Mouse (Mus musculus) ES-E14 (cell line): ENCODE results near the gene Pspn. TPM values are rescaled to one million over a fixed set of nuclear protein-coding genes. Genes with fewer than 3 reads are reported as not detected.
A peak's percentile ranks its signal among the peaks of the same experiment; 100 is the strongest.

ENCODE experiments used
- DNase-seq: peaks from one replicate; pipeline ENCODE4 v3.0.0-alpha.2; 2013; ENCODE audit warnings: low read depth, low spot score
- H3K27ac ChIP-seq: 2 replicates; pipeline ENCODE4 v1.5.1; 2012; ENCODE audit warnings: low read depth, mild to moderate bottlenecking, low read length, moderate library complexity, mixed read lengths; ENCODE audit not compliant: poor library complexity, insufficient read depth, severe bottlenecking
- H3K36me3 ChIP-seq: 2 replicates; pipeline ENCODE4 v1.6.1; 2012; ENCODE audit warnings: mild to moderate bottlenecking, low read length, moderate library complexity, mixed read lengths; ENCODE audit not compliant: control insufficient read depth, poor library complexity, insufficient read depth, severe bottlenecking
- H3K4me1 ChIP-seq, 2 experiments: fragments of 150-350 bp in 1 of 2; sonication (generic) in 1 of 2; 2 replicates each; pipeline ENCODE4 v1.6.1; 2012; ENCODE audit warnings: low read length in 2 of 2, mild to moderate bottlenecking in 1 of 2, mixed read lengths in 1 of 2; ENCODE audit not compliant: control insufficient read depth in 2 of 2, insufficient read depth in 2 of 2, poor library complexity in 1 of 2
- H3K4me3 ChIP-seq, 2 experiments: fragments of 150-350 bp in 1 of 2; sonication (generic) in 1 of 2; 2 replicates each; pipeline ENCODE4 v1.5.1; 2012; ENCODE audit warnings: low read length in 2 of 2, low read depth in 1 of 2, mild to moderate bottlenecking in 1 of 2, mixed read lengths in 1 of 2; ENCODE audit not compliant: insufficient read depth in 1 of 2, poor library complexity in 1 of 2, severe bottlenecking in 1 of 2
- H3K9ac ChIP-seq: 2 replicates; pipeline ENCODE4 v1.6.1; 2012; ENCODE audit warnings: low read depth, mild to moderate bottlenecking, low read length, mixed read lengths; ENCODE audit not compliant: poor library complexity, insufficient read depth, severe bottlenecking
- H3K9me3 ChIP-seq: fragments of 150-350 bp; sonication (generic); 2 replicates; pipeline ENCODE4 v1.6.1; 2012; ENCODE audit warnings: low read depth, mild to moderate bottlenecking, low read length; ENCODE audit not compliant: control insufficient read depth, insufficient read depth
- CHD2 ChIP-seq: IDR thresholded peaks from 2 replicates; pipeline ENCODE4 v1.6.1; 2014; ENCODE audit warnings: mild to moderate bottlenecking, low read depth, low read length, inconsistent platforms
- HCFC1 ChIP-seq: IDR thresholded peaks from 2 replicates; pipeline ENCODE4 v1.6.1; 2012; ENCODE audit warnings: low read length, inconsistent platforms, borderline replicate concordance; ENCODE audit not compliant: insufficient read depth
- MAFK ChIP-seq: IDR thresholded peaks from 2 replicates; pipeline ENCODE4 v1.6.1; 2014; ENCODE audit warnings: mild to moderate bottlenecking, low read depth, low read length, inconsistent platforms; ENCODE audit not compliant: insufficient read depth
- ZC3H11A ChIP-seq: IDR thresholded peaks from 2 replicates; pipeline ENCODE4 v1.6.1; 2012; ENCODE audit warnings: low read depth, mild to moderate bottlenecking, inconsistent platforms, low read length, borderline replicate concordance
- ZNF384 ChIP-seq: IDR thresholded peaks from 2 replicates; pipeline ENCODE4 v1.6.1; 2012; ENCODE audit warnings: low read depth, low read length, inconsistent platforms
- in situ Hi-C, 2 experiments: fragments of 600-800 bp; cut with MboI; formaldehyde crosslinking; loops; one replicate each; pipeline ENCODE4 v1.15.1; 2025; ENCODE audit warnings: low sequenced_read_pairs in 2 of 2, inconsistent platforms in 1 of 2; ENCODE audit not compliant: unreplicated experiment in 2 of 2
- total RNA-seq: library from RNA; depleted of rRNA; stranded (reverse); fragments of 300-350 nt; gene quantifications from 2 replicates; pipeline ENCODE4 v1.2.3, GENCODE M21; 2012

The Pspn gene
- total RNA-seq, 1 experiment, result not detected

- Histone ChIP-seq H3K9ac (no peak overlapping the region), H3K4me3 (peak overlapping the region in 1 of 2 experiments; percentile 27; a peak in 1 of 4 replicates), H3K4me1 (peaks cover 0 to 7% of the 10 kb centered on the region in 2 experiments; a peak in 2 of 4 replicates), H3K9me3 (no peaks in the 10 kb centered on the region), H3K27ac (no peak overlapping the region), H3K36me3 (no peaks in the 10 kb centered on the region)
- in situ Hi-C loops, result no loop called here
- TF ChIP-seq ZNF384, result no peak
- TF ChIP-seq HCFC1, result no peak
- no peak for TF ChIP-seq ZC3H11A
- no peak for TF ChIP-seq CHD2
- no peak for TF ChIP-seq MAFK
- DNase-seq, result no peak
These were observed 39.2 kb upstream of the Pspn start for GRCm38 (mm10) chr17:57038978-57039377.

GRCm38 (mm10) chr17:57032854-57033253 lies 33.0 kb upstream of the Pspn start:
- TF ChIP-seq HCFC1 (no peak), ZC3H11A (no peak), CHD2 (no peak), MAFK (no peak), ZNF384 (no peak)
- in situ Hi-C loops, result no loop called here
- Histone ChIP-seq H3K9ac (peak overlapping the region; percentile 80; the same call in 1 of the 2 replicates), H3K4me3 (peak overlapping the region; percentile 66 to 72; a peak in 3 of 4 replicates), H3K4me1 (peaks cover 3 to 8% of the 10 kb centered on the region in 2 experiments; a peak in 1 of 4 replicates), H3K9me3 (no peaks in the 10 kb centered on the region), H3K36me3 (peaks cover 10% of the 10 kb centered on the region), H3K27ac (no peak overlapping the region)
- no peak for DNase-seq

GRCm38 (mm10) chr17:57031661-57032420 lies 32.0 kb upstream of the Pspn start:
- Histone ChIP-seq H3K9me3 (no peaks in the 10 kb centered on the region), H3K4me1 (peaks cover 3 to 7% of the 10 kb centered on the region in 2 experiments; a peak in 1 of 4 replicates), H3K9ac (peak overlapping the region; percentile 80), H3K4me3 (peak overlapping the region; percentile 66 to 72), H3K36me3 (peaks cover 18% of the 10 kb centered on the region), H3K27ac (peak overlapping the region; percentile 35)
- in situ Hi-C loops, result no loop called here
- peak; percentile 97 for TF ChIP-seq CHD2
- TF ChIP-seq ZC3H11A, result no peak
- TF ChIP-seq HCFC1, result peak; percentile 55; the same call in 1 of the 2 replicates
- peak; percentile 100 for DNase-seq

- peak; percentile 9; the same call in 1 of the 2 replicates for TF ChIP-seq HCFC1
- no peak for TF ChIP-seq ZNF384
- Histone ChIP-seq H3K4me3 (peak within 1 kb of the TSS; percentile 95 to 99), H3K4me1 (peaks cover 3 to 7% of the 10 kb centered on the region in 2 experiments; a peak in 1 of 4 replicates), H3K9ac (peak within 1 kb of the TSS; percentile 98), H3K9me3 (no peaks in the 10 kb centered on the region), H3K36me3 (peaks cover 25% of the 10 kb centered on the region), H3K27ac (peak within 1 kb of the TSS; percentile 90)
- no peak for DNase-seq
- in situ Hi-C loops, result no loop called here
These were observed 31.3 kb upstream of the Pspn start, which contains the start of gene Khsrp for GRCm38 (mm10) chr17:57030931-57031660. TSS of gene Khsrp (minus strand) at chr17:57031522.
